Mouse (Mus musculus): ENCODE results near the gene Tbrg1. TPM values are rescaled to one million over a fixed set of nuclear protein-coding genes. Genes with fewer than 3 reads are reported as not detected.

Gene Tbrg1
- polyA plus RNA-seq, 1 experiment from 2014 or later = 143 TPM

GRCm38 (mm10) chr9:37613182-37613910, 43.8 kb downstream of the Tbrg1 start, which contains the start of gene Spa17:
Spa17 (minus strand) TSS chr9:37613722.
- no peaks in the 10 kb centered on the region; the same call in none of the 2 replicates for H3K27me3 ChIP-seq (ENCODE audit: control insufficient read depth, insufficient read depth, low read length)
- peak; percentile 98 for DNase-seq (ENCODE audit: low spot score, missing footprints)

GRCm38 (mm10) chr9:37609558-37609957, 47.6 kb downstream of the Tbrg1 start:
- H3K36me3 ChIP-seq (ENCODE audit: control insufficient read depth, insufficient read depth, low read length) = no peaks in the 10 kb centered on the region
- DNase-seq (ENCODE audit: low spot score, missing footprints) (no peak), ATAC-seq (ENCODE audit: low FRiP score) (no peak)
- H3K4me3 ChIP-seq (ENCODE audit: low read depth, low read length) = no peak overlapping the region
- WGBS = 86% methylated on average over 4 of the region's 4 CpGs
- H3K27ac ChIP-seq (ENCODE audit: low read depth, low read length) = no peak overlapping the region
- peaks cover 5% of the 10 kb centered on the region; the same call in 1 of the 2 replicates for H3K4me1 ChIP-seq (ENCODE audit: control insufficient read depth, insufficient read depth, low read length)
- H3K4me2 ChIP-seq = no peak overlapping the region
- H3K9me3 ChIP-seq (ENCODE audit: control insufficient read depth, low read length) = no peaks in the 10 kb centered on the region
- H3K9ac ChIP-seq (ENCODE audit: low read length) = no peak overlapping the region
- no peaks in the 10 kb centered on the region; the same call in none of the 2 replicates for H3K27me3 ChIP-seq (ENCODE audit: control insufficient read depth, insufficient read depth, low read length)

More at GRCm38 (mm10) chr9:37613182-37613910, 43.8 kb downstream of the Tbrg1 start, which contains the start of gene Spa17:
- WGBS = under 1% methylated on average over 45 of the region's 45 CpGs
- H3K36me3 ChIP-seq (ENCODE audit: control insufficient read depth, insufficient read depth, low read length) = no peaks in the 10 kb centered on the region
- H3K9ac ChIP-seq (ENCODE audit: low read length) = peak within 1 kb of the TSS; percentile 72
- peak within 1 kb of the TSS; percentile 54 for H3K4me2 ChIP-seq
- H3K27ac ChIP-seq (ENCODE audit: low read depth, low read length) = peak within 1 kb of the TSS; percentile 59
- H3K4me1 ChIP-seq (ENCODE audit: control insufficient read depth, insufficient read depth, low read length) = peaks cover 5% of the 10 kb centered on the region; the same call in 1 of the 2 replicates
- ATAC-seq (ENCODE audit: low FRiP score) = peak; percentile 96
- no peaks in the 10 kb centered on the region for H3K9me3 ChIP-seq (ENCODE audit: control insufficient read depth, low read length)
- H3K4me3 ChIP-seq (ENCODE audit: low read depth, low read length) = peak within 1 kb of the TSS; percentile 59

DNA sequence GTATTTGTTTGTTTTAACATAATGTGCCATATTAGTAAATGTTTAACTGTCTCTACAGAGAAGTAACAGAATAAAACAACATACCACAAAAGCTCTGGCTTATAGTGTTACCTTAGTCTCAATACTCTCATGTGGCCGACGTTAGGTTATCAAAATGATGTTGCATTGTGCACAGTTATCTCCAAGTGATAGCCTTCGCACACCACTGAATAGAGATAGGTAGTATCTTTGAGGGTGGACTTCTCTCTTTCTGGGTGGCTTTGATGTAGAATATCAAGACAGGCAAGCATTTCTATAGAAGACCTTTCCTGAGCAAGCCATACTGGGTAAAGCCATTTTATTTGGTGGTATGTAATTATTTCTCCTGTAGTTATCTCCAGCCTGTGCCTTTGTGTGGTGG, 52.0 kb downstream of the Tbrg1 start:
- Histone ChIP-seq H3K4me3 (ENCODE audit: low read depth, low read length) (no peak overlapping the region), H3K36me3 (ENCODE audit: control insufficient read depth, insufficient read depth, low read length) (no peaks in the 10 kb centered on the region), H3K9me3 (ENCODE audit: control insufficient read depth, low read length) (no peaks in the 10 kb centered on the region), H3K4me1 (ENCODE audit: control insufficient read depth, insufficient read depth, low read length) (no peaks in the 10 kb centered on the region), H3K9ac (ENCODE audit: low read length) (no peak overlapping the region), H3K4me2 (no peak overlapping the region), H3K27ac (ENCODE audit: low read depth, low read length) (no peak overlapping the region), H3K27me3 (ENCODE audit: control insufficient read depth, insufficient read depth, low read length) (no peaks in the 10 kb centered on the region)
- ATAC-seq (ENCODE audit: low FRiP score) = no peak
- DNase-seq (ENCODE audit: low spot score, missing footprints) = no peak
- 95% methylated on average over 3 of the region's 3 CpGs for WGBS

- Histone ChIP-seq H3K9ac (ENCODE audit: low read length) (no peak overlapping the region), H3K27me3 (ENCODE audit: control insufficient read depth, insufficient read depth, low read length) (no peaks in the 10 kb centered on the region), H3K36me3 (ENCODE audit: control insufficient read depth, insufficient read depth, low read length) (no peaks in the 10 kb centered on the region), H3K27ac (ENCODE audit: low read depth, low read length) (no peak overlapping the region), H3K4me2 (no peak overlapping the region), H3K4me1 (ENCODE audit: control insufficient read depth, insufficient read depth, low read length) (no peaks in the 10 kb centered on the region), H3K4me3 (ENCODE audit: low read depth, low read length) (no peak overlapping the region), H3K9me3 (ENCODE audit: control insufficient read depth, low read length) (no peaks in the 10 kb centered on the region)
- 88% methylated on average over 2 of the region's 2 CpGs for WGBS
- ATAC-seq (ENCODE audit: low FRiP score) = no peak; the same call in 1 of the 2 replicates
- no peak for DNase-seq (ENCODE audit: low spot score, missing footprints)
These were observed 56.4 kb downstream of the Tbrg1 start for GRCm38 (mm10) chr9:37600538-37601205.

Other genes with a start within 250 kb of the Tbrg1 start
- 40.1 and 43.9 TPM in 2 replicates for gene Robo3, start 224.1 kb downstream of the Tbrg1 start, polyA plus RNA-seq (2014; fragmentation: Nextera tagmentation; extraction: Ambion mirVana)
- 35.8 and 36.4 TPM in 2 replicates for gene Msantd2, start 168.0 kb downstream of the Tbrg1 start, polyA plus RNA-seq (2014; fragmentation: Nextera tagmentation; extraction: Ambion mirVana)
- 25.1 and 29.6 TPM in 2 replicates for gene Esam, start 129.2 kb downstream of the Tbrg1 start, polyA plus RNA-seq (2014; fragmentation: Nextera tagmentation; extraction: Ambion mirVana)
- 0.44 TPM in 1 of 2 replicates, not detected in the other for gene Vsig2, start 118.1 kb downstream of the Tbrg1 start, polyA plus RNA-seq (2014; fragmentation: Nextera tagmentation; extraction: Ambion mirVana)
- gene Nrgn, start 104.4 kb downstream of the Tbrg1 start, polyA plus RNA-seq (2014; fragmentation: Nextera tagmentation; extraction: Ambion mirVana) = 2.5 and 2.9 TPM in 2 replicates
- gene Siae, start 101.6 kb downstream of the Tbrg1 start, polyA plus RNA-seq (2014; fragmentation: Nextera tagmentation; extraction: Ambion mirVana) = 7.7 and 8.5 TPM in 2 replicates
- 13.6 and 14.6 TPM in 2 replicates for gene Spa17, start 43.6 kb downstream of the Tbrg1 start, polyA plus RNA-seq (2014; fragmentation: Nextera tagmentation; extraction: Ambion mirVana)
- gene Panx3, start 11.9 kb upstream of the Tbrg1 start, polyA plus RNA-seq (2014; fragmentation: Nextera tagmentation; extraction: Ambion mirVana) = 0.08 and 0.10 TPM in 2 replicates
- not detected in 2 replicates for gene Olfr160, start 58.9 kb upstream of the Tbrg1 start, polyA plus RNA-seq (2014; fragmentation: Nextera tagmentation; extraction: Ambion mirVana)
- gene Olfr874, start 87.8 kb upstream of the Tbrg1 start, polyA plus RNA-seq (2014; fragmentation: Nextera tagmentation; extraction: Ambion mirVana) = not detected in 2 replicates
- not detected in 2 replicates for gene Olfr875, start 114.5 kb upstream of the Tbrg1 start, polyA plus RNA-seq (2014; fragmentation: Nextera tagmentation; extraction: Ambion mirVana)
- not detected in 2 replicates for gene Olfr876, start 145.7 kb upstream of the Tbrg1 start, polyA plus RNA-seq (2014; fragmentation: Nextera tagmentation; extraction: Ambion mirVana)
- gene Olfr877, start 197.0 kb upstream of the Tbrg1 start, polyA plus RNA-seq (2014; fragmentation: Nextera tagmentation; extraction: Ambion mirVana) = not detected in 2 replicates
- gene Olfr145, start 239.4 kb upstream of the Tbrg1 start, polyA plus RNA-seq (2014; fragmentation: Nextera tagmentation; extraction: Ambion mirVana) = not detected in 2 replicates

Data from midbrain, embryonic 11.5 days (tissue).